Mouse (Mus musculus) mammary gland, adult 2 months (tissue): ENCODE data around the gene AI837181. TPM values are rescaled to one million over a fixed set of nuclear protein-coding genes. Genes with fewer than 3 reads are reported as not detected.

Experiments
- polyA plus RNA-seq: library from polyadenylated mRNA; depleted of rRNA; stranded (reverse); fragments of >200 nt; gene quantifications from 2 replicates; pipeline ENCODE4 v1.2.3, GENCODE M21; 2012; ENCODE audit warnings: low replicate concordance; rRNA removed

AI837181 gene
- 112 and 118 TPM in 2 replicates for polyA plus RNA-seq

GRCm38 (mm10) chr19:5424782-5425741 is at the start of gene AI837181, which contains the start of gene Drap1:
Gene AI837181 (plus strand): TSS chr19:5425144.
Gene Drap1 (minus strand): TSS chr19:5424979.

GRCm38 (mm10) chr19:5388588-5389242 is 36.2 kb upstream of the AI837181 start, which contains the start of gene Sart1:
Gene Sart1 (minus strand): TSS chr19:5388703.

GRCm38 (mm10) chr19:5402293-5402692 is 22.7 kb upstream of the AI837181 start, which contains the start of gene Tsga10ip:
Gene Tsga10ip (minus strand): TSS chr19:5402526.

GRCm38 (mm10) chr19:5447515-5448353 is 22.8 kb downstream of the AI837181 start, which contains the start of gene Fosl1:
Gene Fosl1 (plus strand): TSS chr19:5447547.

GRCm38 (mm10) chr19:5457746-5458442 is 33.0 kb downstream of the AI837181 start, which contains the start of gene Ccdc85b:
Gene Ccdc85b (minus strand): TSS chr19:5457894.

GRCm38 (mm10) chr19:5460465-5460911 is 35.5 kb downstream of the AI837181 start, which contains the start of gene Fibp:
Gene Fibp (plus strand): TSS chr19:5460615.

GRCm38 (mm10) chr19:5468374-5468773 is 43.4 kb downstream of the AI837181 start, which contains the start of gene Ctsw:
Gene Ctsw (minus strand): TSS chr19:5468507.

GRCm38 (mm10) chr19:5473720-5474119 is 48.8 kb downstream of the AI837181 start, which contains the start of gene Efemp2:
Gene Efemp2 (plus strand): TSS chr19:5473954.

Other genes with a start within 250 kb of the AI837181 start
- 40.7 and 52.1 TPM in 2 replicates for gene Pacs1, start 152.0 kb upstream of the AI837181 start, polyA plus RNA-seq
- gene Sf3b2, start 129.7 kb upstream of the AI837181 start, polyA plus RNA-seq: 79.2 and 128 TPM in 2 replicates
- gene Gal3st3, start 126.8 kb upstream of the AI837181 start, polyA plus RNA-seq: 0.04 and 0.36 TPM in 2 replicates
- not detected in 2 replicates for gene Catsper1, start 89.4 kb upstream of the AI837181 start, polyA plus RNA-seq
- gene Cst6, start 75.6 kb upstream of the AI837181 start, polyA plus RNA-seq: 4.1 and 142 TPM in 2 replicates
- gene Eif1ad, start 58.4 kb upstream of the AI837181 start, polyA plus RNA-seq: 14.3 and 25.0 TPM in 2 replicates
- 85.0 and 196 TPM in 2 replicates for gene Banf1, start 58.0 kb upstream of the AI837181 start, polyA plus RNA-seq
- gene Sart1, start 36.4 kb upstream of the AI837181 start, polyA plus RNA-seq: 13.2 and 16.5 TPM in 2 replicates
- not detected in 2 replicates for gene Tsga10ip, start 22.6 kb upstream of the AI837181 start, polyA plus RNA-seq
- gene Drap1, start 165 bp upstream of the AI837181 start, polyA plus RNA-seq: 111 and 116 TPM in 2 replicates
- gene Fosl1, start 22.4 kb downstream of the AI837181 start, polyA plus RNA-seq: 0.13 and 0.75 TPM in 2 replicates
- gene Ccdc85b, start 32.8 kb downstream of the AI837181 start, polyA plus RNA-seq: 5.0 and 11.5 TPM in 2 replicates
- gene Fibp, start 35.5 kb downstream of the AI837181 start, polyA plus RNA-seq: 106 and 133 TPM in 2 replicates
- gene Ctsw, start 43.4 kb downstream of the AI837181 start, polyA plus RNA-seq: 27.5 and 30.7 TPM in 2 replicates
- gene Efemp2, start 48.8 kb downstream of the AI837181 start, polyA plus RNA-seq: 96.9 and 98.4 TPM in 2 replicates
- 47.4 and 58.4 TPM in 2 replicates for gene Mus81, start 63.3 kb downstream of the AI837181 start, polyA plus RNA-seq
- 576 and 751 TPM in 2 replicates for gene Cfl1, start 65.3 kb downstream of the AI837181 start, polyA plus RNA-seq
- 1.1 and 1.7 TPM in 2 replicates for gene 1700020D05Rik, start 78.6 kb downstream of the AI837181 start, polyA plus RNA-seq
- gene Snx32, start 85.4 kb downstream of the AI837181 start, polyA plus RNA-seq: 11.3 and 16.3 TPM in 2 replicates
- gene Ovol1, start 135.5 kb downstream of the AI837181 start, polyA plus RNA-seq: 2.4 and 2.5 TPM in 2 replicates
- 11.5 and 27.2 TPM in 2 replicates for gene Ap5b1, start 142.9 kb downstream of the AI837181 start, polyA plus RNA-seq
- gene Rnaseh2c, start 176.7 kb downstream of the AI837181 start, polyA plus RNA-seq: 35.9 and 66.4 TPM in 2 replicates
- gene Kat5, start 185.1 kb downstream of the AI837181 start, polyA plus RNA-seq: 50.4 and 55.5 TPM in 2 replicates
- 102 and 116 TPM in 2 replicates for gene Rela, start 212.3 kb downstream of the AI837181 start, polyA plus RNA-seq
- 130 and 371 TPM in 2 replicates for gene Sipa1, start 238.6 kb downstream of the AI837181 start, polyA plus RNA-seq